Mouse (Mus musculus): ENCODE results near the gene Sec1. TPM values are rescaled to one million over a fixed set of nuclear protein-coding genes. Genes with fewer than 3 reads are reported as not detected.

Sec1 gene
- total and polyA plus RNA-seq, 2 experiments from 2014 or later = 0.37 to 1.0 TPM

DNA sequence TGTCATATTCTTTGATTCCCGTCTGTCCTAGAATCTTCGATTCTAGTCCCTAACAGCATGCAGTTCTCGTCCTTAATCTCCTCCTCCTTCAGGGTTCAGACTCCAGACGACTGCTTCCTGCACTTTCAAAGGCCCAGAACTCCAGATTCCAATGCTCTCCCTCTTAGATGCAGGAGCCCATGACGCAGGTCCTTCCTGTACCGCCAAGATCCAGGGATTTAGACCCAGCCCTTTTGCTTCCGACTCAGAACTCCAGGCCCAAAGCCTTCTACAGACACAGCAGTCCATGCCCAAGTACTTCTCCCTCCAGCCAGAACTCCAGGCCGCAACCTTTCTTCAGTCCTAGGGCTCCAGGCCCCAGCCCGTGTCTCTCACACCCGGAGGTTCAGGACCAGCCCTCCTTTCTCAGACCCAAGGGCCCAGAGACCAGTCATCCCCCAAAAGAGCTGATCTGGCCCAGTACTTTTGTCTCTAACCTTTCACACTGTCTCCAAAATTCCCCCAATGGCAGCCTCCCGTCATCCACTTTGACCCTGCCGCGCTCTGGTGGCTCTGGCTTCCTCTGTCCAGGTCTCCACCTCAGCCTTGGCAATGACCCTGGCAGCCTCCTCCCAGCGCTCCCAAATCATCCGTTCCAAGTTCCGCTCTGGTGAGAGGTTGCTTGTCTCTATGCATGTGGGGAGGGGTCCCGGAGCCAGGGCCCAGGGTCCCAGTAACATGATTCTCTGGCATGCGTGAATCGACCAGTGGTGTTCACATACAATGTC is 53.8 kb downstream of the Sec1 start:
- no peak for DNase-seq (ENCODE audit: low spot score)

DNA sequence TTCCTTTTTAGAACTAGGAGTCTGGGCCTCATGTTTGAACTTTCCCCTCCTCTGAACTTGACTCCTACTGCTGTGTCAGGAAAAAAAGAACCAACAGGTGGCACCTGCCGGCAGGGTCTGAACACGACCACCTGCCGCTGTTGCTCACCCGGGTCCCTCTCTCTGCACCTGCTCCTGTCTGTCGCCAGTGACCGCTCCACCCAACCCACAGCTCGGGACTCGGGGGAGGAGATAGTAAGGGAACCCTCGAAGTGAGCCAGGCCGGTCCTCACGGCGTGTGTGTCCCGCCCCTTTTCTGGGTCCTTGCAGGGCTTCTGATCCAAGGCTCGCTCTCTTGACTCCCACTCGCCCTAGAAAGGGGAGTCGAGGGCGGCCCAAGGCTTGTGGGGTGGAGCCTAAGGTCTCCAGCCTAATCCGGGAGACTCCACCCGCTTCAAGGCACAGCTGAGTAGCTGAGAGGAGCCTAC is 54.6 kb downstream of the Sec1 start, which contains the start of gene Mamstr:
Mamstr (plus strand) TSS at position 417 of the 467 bp plus-strand sequence.
- H3K9ac ChIP-seq (replicated peaks; ENCODE audit: low read length, poor library complexity, severe bottlenecking) = no peak within 1 kb of the TSS
- no peak for DNase-seq (ENCODE audit: low spot score)
- H3K27me3 ChIP-seq (ENCODE audit: insufficient read depth, low read length) = no peaks in the 10 kb centered on the region
- H3K4me3 ChIP-seq (ENCODE audit: low read depth, low read length) = no peak within 1 kb of the TSS
- 21% methylated on average over 19 of the region's 19 CpGs for WGBS
- 0 out of 2 replicates have a peak within 1 kb of the TSS, but pooled peaks have one; percentile 3 for H3K27ac ChIP-seq (ENCODE audit: low read depth, low read length)
- no peak within 1 kb of the TSS for H3K4me2 ChIP-seq (ENCODE audit: low read depth, low read length, poor library complexity, severe bottlenecking)
- H3K4me1 ChIP-seq (ENCODE audit: insufficient read depth, low read length) = peaks cover 11% of the 10 kb centered on the region; the same call in 1 of the 2 replicates
- H3K9me3 ChIP-seq (ENCODE audit: low read length) = no peaks in the 10 kb centered on the region
- ATAC-seq (ENCODE audit: low FRiP score) = no peak
- TF ChIP-seq CTCF (IDR thresholded peaks at IDR 0.05) = no peak
- peaks cover 17% of the 10 kb centered on the region; the same call in 1 of the 2 replicates for H3K36me3 ChIP-seq (ENCODE audit: insufficient read depth, low read length)

More for the DNA sequence above, 53.8 kb downstream of the Sec1 start:
- Histone ChIP-seq H3K4me2 (ENCODE audit: low read depth, low read length, poor library complexity, severe bottlenecking) (no peak overlapping the region), H3K4me1 (ENCODE audit: insufficient read depth, low read length) (peaks cover 14% of the 10 kb centered on the region; the same call in 1 of the 2 replicates), H3K27ac (ENCODE audit: low read depth, low read length) (0 out of 2 replicates have a peak overlapping the region, but pooled peaks have one; percentile 3), H3K27me3 (ENCODE audit: insufficient read depth, low read length) (no peaks in the 10 kb centered on the region), H3K36me3 (ENCODE audit: insufficient read depth, low read length) (peaks cover 14% of the 10 kb centered on the region; the same call in 1 of the 2 replicates), H3K9ac (replicated peaks; ENCODE audit: low read length, poor library complexity, severe bottlenecking) (no peak overlapping the region), H3K9me3 (ENCODE audit: low read length) (no peaks in the 10 kb centered on the region), H3K4me3 (ENCODE audit: low read depth, low read length) (no peak overlapping the region)
- 74% methylated on average over 19 of the region's 19 CpGs for WGBS
- TF ChIP-seq CTCF (IDR thresholded peaks at IDR 0.05) = no peak
- no peak for ATAC-seq (ENCODE audit: low FRiP score)

DNA sequence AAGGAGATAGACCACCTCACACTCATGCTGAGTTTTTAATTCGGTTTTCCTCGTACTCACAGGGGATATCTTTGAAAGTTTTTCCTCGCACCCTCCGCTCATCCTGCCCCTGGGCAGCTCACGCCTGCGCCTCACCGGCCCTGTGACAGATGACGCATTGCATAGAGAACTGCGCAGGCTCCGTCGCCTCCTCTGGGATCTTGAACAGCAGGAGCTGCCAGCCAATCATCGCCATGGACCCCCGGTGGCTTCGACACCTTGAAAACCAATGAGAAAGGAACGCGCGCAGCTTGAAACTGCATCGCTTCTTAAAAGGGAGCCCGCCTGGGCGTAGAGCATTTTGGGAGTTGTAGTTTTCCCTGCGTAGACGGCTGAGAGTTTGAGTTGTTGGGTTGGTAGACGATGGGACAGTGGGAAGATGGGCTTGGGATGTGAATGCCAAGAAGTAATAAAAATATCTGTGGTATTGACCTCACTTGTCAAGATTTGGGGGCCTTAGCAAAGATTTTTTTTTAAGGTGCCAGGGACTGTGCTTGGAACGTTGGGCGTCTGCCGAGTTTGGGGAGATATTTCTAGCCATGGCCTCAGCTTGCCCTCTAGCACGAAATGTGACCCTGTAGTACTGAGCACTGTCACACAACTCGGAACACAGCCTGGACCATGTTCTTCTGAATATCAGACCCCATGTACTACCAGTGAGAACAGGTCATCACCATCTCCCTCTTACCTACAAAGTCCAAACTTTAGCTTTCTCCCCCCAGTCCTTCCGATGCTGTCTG is 55.4 kb downstream of the Sec1 start:
- Histone ChIP-seq H3K36me3 (ENCODE audit: insufficient read depth, low read length) (peaks cover 17% of the 10 kb centered on the region; the same call in 1 of the 2 replicates), H3K4me2 (ENCODE audit: low read depth, low read length, poor library complexity, severe bottlenecking) (peak overlapping the region; percentile 49), H3K27me3 (ENCODE audit: insufficient read depth, low read length) (no peaks in the 10 kb centered on the region), H3K9ac (replicated peaks; ENCODE audit: low read length, poor library complexity, severe bottlenecking) (peak overlapping the region; percentile 14; the same call in 1 of the 2 replicates), H3K27ac (ENCODE audit: low read depth, low read length) (peak overlapping the region; percentile 38; the same call in 1 of the 2 replicates), H3K4me1 (ENCODE audit: insufficient read depth, low read length) (peaks cover 11% of the 10 kb centered on the region; the same call in 1 of the 2 replicates), H3K9me3 (ENCODE audit: low read length) (no peaks in the 10 kb centered on the region), H3K4me3 (ENCODE audit: low read depth, low read length) (peak overlapping the region; percentile 29; the same call in 1 of the 2 replicates)
- ATAC-seq (ENCODE audit: low FRiP score) (peak; percentile 86), DNase-seq (ENCODE audit: low spot score) (peak; percentile 99)
- 21% methylated on average over 29 of the region's 29 CpGs for WGBS
- no peak for TF ChIP-seq CTCF (IDR thresholded peaks at IDR 0.05)

DNA sequence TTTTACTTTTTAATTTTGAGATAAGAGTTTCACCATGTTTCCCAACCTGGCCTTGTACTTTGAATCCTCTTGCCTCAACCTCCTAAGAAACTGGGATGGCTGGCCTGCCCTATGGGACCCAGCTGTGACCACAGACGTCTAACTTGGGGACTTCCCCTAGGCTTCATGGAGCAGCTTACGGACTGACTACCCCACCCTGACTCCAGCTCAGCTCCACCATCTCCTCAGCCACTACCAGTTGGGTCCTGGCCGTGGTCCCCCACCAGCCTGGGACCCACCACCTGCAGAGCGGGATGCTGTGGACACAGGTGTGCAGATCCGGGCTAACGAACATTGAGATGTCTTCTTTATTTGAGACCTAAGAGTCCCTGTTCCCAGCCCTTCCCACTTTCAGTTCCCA is 56.5 kb downstream of the Sec1 start:
- H3K4me3 ChIP-seq (ENCODE audit: low read depth, low read length) = no peak overlapping the region
- no peak overlapping the region; the same call in 1 of the 2 replicates for H3K4me2 ChIP-seq (ENCODE audit: low read depth, low read length, poor library complexity, severe bottlenecking)
- peaks cover 7% of the 10 kb centered on the region; the same call in 1 of the 2 replicates for H3K4me1 ChIP-seq (ENCODE audit: insufficient read depth, low read length)
- TF ChIP-seq CTCF (IDR thresholded peaks at IDR 0.05) = no peak
- no peaks in the 10 kb centered on the region for H3K27me3 ChIP-seq (ENCODE audit: insufficient read depth, low read length)
- H3K36me3 ChIP-seq (ENCODE audit: insufficient read depth, low read length) = peaks cover 17% of the 10 kb centered on the region; the same call in 1 of the 2 replicates
- DNase-seq (ENCODE audit: low spot score) (no peak), ATAC-seq (ENCODE audit: low FRiP score) (no peak)
- H3K9me3 ChIP-seq (ENCODE audit: low read length) = no peaks in the 10 kb centered on the region
- no peak overlapping the region for H3K9ac ChIP-seq (replicated peaks; ENCODE audit: low read length, poor library complexity, severe bottlenecking)
- no peak overlapping the region for H3K27ac ChIP-seq (ENCODE audit: low read depth, low read length)
- 89% methylated on average over 6 of the region's 6 CpGs for WGBS

DNA sequence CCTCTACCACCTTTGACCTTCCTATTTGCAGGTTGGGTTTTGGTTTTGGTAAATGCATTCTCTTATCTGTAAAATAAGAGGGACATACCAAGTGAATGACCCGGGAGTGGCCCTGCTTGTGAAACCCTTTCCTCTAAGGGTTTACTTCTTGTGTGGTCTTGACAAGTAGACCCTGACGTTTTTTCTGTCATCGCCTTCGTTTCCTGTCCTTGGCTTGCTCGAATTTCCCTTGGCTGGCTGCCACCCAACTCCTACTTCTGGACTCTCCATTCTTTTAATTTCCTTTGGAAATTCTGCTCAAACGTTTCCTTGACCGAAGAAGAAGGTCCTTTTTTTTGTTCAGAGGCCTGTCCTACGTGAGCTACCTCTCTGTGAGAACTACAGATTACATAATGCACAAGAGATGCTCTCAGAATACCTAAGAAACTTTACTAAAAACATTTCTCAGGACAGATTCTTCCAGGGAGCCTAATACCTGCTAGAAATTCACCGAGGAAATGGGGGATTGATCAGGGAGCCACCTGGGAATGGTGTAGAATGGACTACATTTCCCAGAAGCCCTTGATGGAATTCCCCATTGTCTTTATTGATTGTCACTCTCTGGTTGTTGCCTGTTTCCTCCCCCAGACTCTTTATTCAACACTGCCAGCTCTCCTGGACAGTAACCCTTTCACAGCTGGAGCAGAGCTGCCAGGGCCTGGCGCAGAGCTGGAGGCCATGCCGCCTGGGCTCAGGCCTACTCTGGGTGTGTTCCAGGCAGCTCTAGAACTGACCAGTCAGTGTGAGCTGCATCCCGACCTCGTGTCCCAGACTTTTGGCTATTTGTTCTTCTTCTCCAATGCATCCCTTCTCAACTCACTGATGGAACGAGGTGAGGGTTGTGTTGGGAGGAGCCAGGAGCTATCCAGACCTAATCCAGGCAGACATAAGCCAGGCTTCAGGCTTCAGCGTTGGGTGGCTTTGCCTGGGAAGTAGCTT is 58.2 kb downstream of the Sec1 start:
- no peak overlapping the region for H3K27ac ChIP-seq (ENCODE audit: low read depth, low read length)
- TF ChIP-seq CTCF (IDR thresholded peaks at IDR 0.05) = no peak
- no peak overlapping the region for H3K9ac ChIP-seq (replicated peaks; ENCODE audit: low read length, poor library complexity, severe bottlenecking)
- WGBS = 84% methylated on average over 15 of the region's 15 CpGs
- H3K36me3 ChIP-seq (ENCODE audit: insufficient read depth, low read length) = peaks cover 17% of the 10 kb centered on the region; the same call in 1 of the 2 replicates
- ATAC-seq (ENCODE audit: low FRiP score) = no peak
- no peaks in the 10 kb centered on the region for H3K9me3 ChIP-seq (ENCODE audit: low read length)
- no peak overlapping the region for H3K4me3 ChIP-seq (ENCODE audit: low read depth, low read length)
- peaks cover 5% of the 10 kb centered on the region; the same call in 1 of the 2 replicates for H3K4me1 ChIP-seq (ENCODE audit: insufficient read depth, low read length)
- H3K27me3 ChIP-seq (ENCODE audit: insufficient read depth, low read length) = no peaks in the 10 kb centered on the region
- no peak for DNase-seq (ENCODE audit: low spot score)
- H3K4me2 ChIP-seq (ENCODE audit: low read depth, low read length, poor library complexity, severe bottlenecking) = no peak overlapping the region
